Mouse (Mus musculus) small intestine, adult 2 months (tissue): ENCODE measurements around the gene Ust.

ENCODE experiments used
- CTCF ChIP-seq: fragments of 200-500 bp; IDR thresholded peaks from 2 replicates; pipeline ENCODE4 v1.5.1; 2012; ENCODE audit warnings: low read depth, mild to moderate bottlenecking, control low read depth, inconsistent platforms, low read length, moderate library complexity, mixed read lengths; ENCODE audit not compliant: insufficient replicate concordance, insufficient read length; ENCODE audit errors: extremely low read depth
- POLR2A ChIP-seq: fragments of 200-500 bp; IDR thresholded peaks from 2 replicates; pipeline ENCODE4 v1.6.1; 2012; ENCODE audit warnings: low read depth, mild to moderate bottlenecking, control low read depth, inconsistent platforms, low read length, moderate library complexity

- no peak for TF ChIP-seq POLR2A
- TF ChIP-seq CTCF, result no peak
These were observed 103.6 kb downstream of the Ust start for GRCm38 (mm10) chr10:8415036-8415435.
